Mouse (Mus musculus): ENCODE results near the gene Mpdu1. TPM values are rescaled to one million over a fixed set of nuclear protein-coding genes. Genes with fewer than 3 reads are reported as not detected.

Gene Mpdu1
- polyA plus RNA-seq, 1 experiment, result 39.1 TPM

DNA sequence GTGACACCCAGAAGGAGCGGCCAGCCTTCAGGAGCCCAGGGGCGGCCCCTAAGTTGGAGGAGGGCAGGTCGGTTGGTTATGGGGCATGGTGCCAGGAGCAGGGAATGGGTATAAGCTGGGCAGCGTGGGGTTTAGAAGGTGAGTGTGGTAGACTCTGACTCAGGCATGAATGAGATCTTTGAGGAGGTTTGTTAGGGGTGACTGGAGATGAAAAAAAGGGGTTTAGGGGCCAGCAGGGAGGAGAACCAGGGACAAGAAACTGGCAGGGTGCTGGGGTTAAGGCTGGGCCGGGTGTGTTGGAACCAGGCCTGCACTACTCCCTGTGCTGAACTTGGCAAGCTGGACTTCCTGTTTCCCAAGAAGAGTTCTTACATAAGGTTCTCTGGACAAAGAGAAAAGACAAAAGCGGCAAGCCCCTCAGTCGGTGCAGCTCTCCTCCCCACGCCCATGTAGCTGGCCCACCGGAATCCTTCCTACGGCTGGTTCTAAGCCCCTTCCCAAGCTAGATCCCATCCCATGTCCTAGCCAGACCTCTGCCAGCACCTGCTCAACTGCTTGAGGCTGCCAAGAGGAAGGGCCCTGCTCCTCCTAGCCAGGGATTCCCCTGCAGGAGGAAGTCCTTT, 23.2 kb upstream of the Mpdu1 start, which contains the start of gene Tnfsf13:
Tnfsf13 (minus strand) TSS at position 259 of the 623 bp plus-strand sequence.
- TF ChIP-seq E2F4 (IDR thresholded peaks at IDR 0.05; ENCODE audit: insufficient read depth) (no peak), MAX (IDR thresholded peaks at IDR 0.05; ENCODE audit: low read depth) (no peak), MYOG (IDR thresholded peaks at IDR 0.05; ENCODE audit: control insufficient read depth in 1 of 3, insufficient read depth in 1 of 3, insufficient read length in 2 of 3, low read depth in 2 of 3) (no peak), SRF (IDR thresholded peaks at IDR 0.05; ENCODE audit: control insufficient read depth, insufficient read length, low read depth) (no peak), POLR2A (IDR thresholded peaks at IDR 0.05; ENCODE audit: insufficient read length, low read depth) (no peak), POLR2AphosphoS2 (IDR thresholded peaks at IDR 0.05; ENCODE audit: insufficient read length, low read depth) (no peak)
- Histone ChIP-seq H3ac (ENCODE audit: control insufficient read depth, insufficient read length) (no peak within 1 kb of the TSS), H3K36me3 (ENCODE audit: control insufficient read depth, insufficient read depth) (no peaks in the 10 kb centered on the region), H3K4me3 (no peak within 1 kb of the TSS), H3K79me2 (ENCODE audit: control insufficient read depth, insufficient read depth) (peaks cover 11% of the 10 kb centered on the region), H3K27me3 (ENCODE audit: control insufficient read depth, insufficient read depth, insufficient read length) (no peaks in the 10 kb centered on the region), H3K4me2 (ENCODE audit: low read depth) (no peak within 1 kb of the TSS)

DNA sequence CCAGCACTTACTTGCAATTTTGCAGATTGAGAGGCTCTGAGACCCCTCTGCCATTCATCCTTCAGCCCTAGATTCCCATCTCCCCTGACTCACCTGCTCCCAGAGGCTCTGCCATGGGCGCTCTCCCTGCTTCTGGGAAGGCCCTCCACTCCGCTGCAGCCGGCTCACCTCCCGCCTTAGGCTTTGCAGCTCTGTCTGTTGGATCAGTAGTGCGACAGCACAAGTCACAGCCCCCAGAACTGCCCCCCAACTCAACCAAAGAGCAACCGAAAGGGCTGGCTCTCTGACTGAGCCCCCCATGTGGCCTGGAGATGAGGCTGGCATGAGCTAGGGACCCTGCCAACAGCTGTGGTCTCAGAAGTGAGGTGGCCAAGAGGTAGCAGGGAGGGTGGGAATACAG, 22.5 kb upstream of the Mpdu1 start:
- Histone ChIP-seq H3K27me3 (ENCODE audit: control insufficient read depth, insufficient read depth, insufficient read length) (no peaks in the 10 kb centered on the region), H3K4me3 (no peak overlapping the region), H3K79me2 (ENCODE audit: control insufficient read depth, insufficient read depth) (peaks cover 14% of the 10 kb centered on the region), H3K4me2 (ENCODE audit: low read depth) (no peak overlapping the region), H3K36me3 (ENCODE audit: control insufficient read depth, insufficient read depth) (no peaks in the 10 kb centered on the region), H3ac (ENCODE audit: control insufficient read depth, insufficient read length) (no peak overlapping the region)
- TF ChIP-seq TCF12 (IDR thresholded peaks at IDR 0.05; ENCODE audit: insufficient read depth, poor library complexity, severe bottlenecking), result no peak
- TF ChIP-seq POLR2A (IDR thresholded peaks at IDR 0.05; ENCODE audit: insufficient read length, low read depth), result no peak
- TF ChIP-seq USF1 (IDR thresholded peaks at IDR 0.05; ENCODE audit: low read depth), result no peak
- no peak for TF ChIP-seq E2F4 (IDR thresholded peaks at IDR 0.05; ENCODE audit: insufficient read depth)
- no peak for TF ChIP-seq MYOG (IDR thresholded peaks at IDR 0.05; ENCODE audit: control insufficient read depth in 1 of 3, insufficient read depth in 1 of 3, insufficient read length in 2 of 3, low read depth in 2 of 3)
- no peak for TF ChIP-seq MYOD1 (IDR thresholded peaks at IDR 0.05; ENCODE audit: control insufficient read depth in 1 of 3, insufficient read length in 2 of 3, low read depth in 2 of 3)
- TF ChIP-seq TCF3 (IDR thresholded peaks at IDR 0.05; ENCODE audit: insufficient read length, low read depth), result no peak
- TF ChIP-seq MAX (IDR thresholded peaks at IDR 0.05; ENCODE audit: low read depth), result no peak

DNA sequence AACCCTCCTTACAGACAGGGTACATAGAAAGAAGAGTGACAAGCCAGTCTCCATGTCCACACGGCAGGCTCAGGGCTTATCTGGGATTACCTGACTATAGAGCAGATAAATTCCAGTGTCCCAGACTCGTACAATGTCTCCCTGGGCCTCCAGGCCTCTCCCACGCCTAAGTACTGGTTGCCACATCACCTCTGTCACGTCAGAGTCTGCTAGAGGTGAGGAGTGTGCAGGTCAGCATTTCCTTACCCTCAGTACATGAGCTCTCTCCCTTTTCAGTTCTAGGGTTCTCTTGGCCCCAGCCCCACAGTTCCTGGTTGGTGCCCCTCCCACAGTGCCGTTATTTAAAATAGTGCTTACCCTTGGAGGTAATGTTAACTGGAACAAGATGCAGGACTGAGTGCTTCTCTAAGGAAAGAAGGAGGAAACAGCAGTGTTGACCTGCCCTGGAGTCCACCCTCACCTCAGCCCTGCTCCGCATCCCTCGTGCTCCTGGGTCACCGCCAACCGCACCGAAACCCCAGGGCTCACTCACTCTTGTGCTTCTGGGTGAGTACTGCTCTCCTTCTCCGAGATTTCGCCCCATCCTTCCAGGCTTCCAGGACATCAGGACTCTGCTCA, 21.8 kb upstream of the Mpdu1 start:
- no peaks in the 10 kb centered on the region for H3K36me3 ChIP-seq (ENCODE audit: control insufficient read depth, insufficient read depth)
- H3ac ChIP-seq (ENCODE audit: control insufficient read depth, insufficient read length), result no peak overlapping the region
- H3K4me3 ChIP-seq, result no peak overlapping the region
- H3K27me3 ChIP-seq (ENCODE audit: control insufficient read depth, insufficient read depth, insufficient read length), result no peaks in the 10 kb centered on the region
- H3K79me2 ChIP-seq (ENCODE audit: control insufficient read depth, insufficient read depth), result peaks cover 19% of the 10 kb centered on the region
- H3K4me2 ChIP-seq (ENCODE audit: low read depth), result no peak overlapping the region
- TF ChIP-seq MAX (IDR thresholded peaks at IDR 0.05; ENCODE audit: low read depth) (no peak), SRF (IDR thresholded peaks at IDR 0.05; ENCODE audit: control insufficient read depth, insufficient read length, low read depth) (no peak), MYOG (IDR thresholded peaks at IDR 0.05; ENCODE audit: control insufficient read depth in 1 of 3, insufficient read depth in 1 of 3, insufficient read length in 2 of 3, low read depth in 2 of 3) (no peak), REST (IDR thresholded peaks at IDR 0.05; ENCODE audit: insufficient read depth, insufficient read length) (no peak), TCF12 (IDR thresholded peaks at IDR 0.05; ENCODE audit: insufficient read depth, poor library complexity, severe bottlenecking) (no peak), USF1 (IDR thresholded peaks at IDR 0.05; ENCODE audit: low read depth) (no peak), POLR2AphosphoS2 (IDR thresholded peaks at IDR 0.05; ENCODE audit: insufficient read length, low read depth) (no peak), MYOD1 (IDR thresholded peaks at IDR 0.05; ENCODE audit: control insufficient read depth in 1 of 3, insufficient read length in 2 of 3, low read depth in 2 of 3) (no peak), CEBPB (IDR thresholded peaks at IDR 0.05; ENCODE audit: insufficient read depth, poor library complexity, severe bottlenecking) (no peak), POLR2A (IDR thresholded peaks at IDR 0.05; ENCODE audit: insufficient read length, low read depth) (no peak), TCF3 (IDR thresholded peaks at IDR 0.05; ENCODE audit: insufficient read length, low read depth) (no peak), E2F4 (IDR thresholded peaks at IDR 0.05; ENCODE audit: insufficient read depth) (no peak)

DNA sequence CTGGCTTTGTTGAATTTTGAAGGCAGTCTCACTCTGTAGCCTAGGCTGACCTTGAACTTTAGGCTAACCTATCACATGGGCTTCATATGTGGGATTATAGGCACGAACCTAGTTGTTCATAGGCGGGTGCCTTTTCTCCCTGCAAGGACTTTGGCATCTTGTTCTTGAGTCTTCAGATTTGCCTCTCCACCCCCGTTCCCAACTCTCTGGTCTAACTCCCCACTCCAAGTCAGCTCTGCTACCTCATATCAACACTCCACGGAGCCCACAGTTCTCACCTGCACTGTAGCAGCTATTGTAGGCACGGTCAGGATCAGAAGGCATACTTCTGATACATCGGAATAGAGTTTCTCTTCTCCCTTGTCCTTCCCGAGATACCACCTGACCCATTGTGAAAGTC, 21.1 kb upstream of the Mpdu1 start:
- H3K79me2 ChIP-seq (ENCODE audit: control insufficient read depth, insufficient read depth), result peaks cover 26% of the 10 kb centered on the region
- no peak overlapping the region for H3K4me2 ChIP-seq (ENCODE audit: low read depth)
- peaks cover 4% of the 10 kb centered on the region for H3K36me3 ChIP-seq (ENCODE audit: control insufficient read depth, insufficient read depth)
- H3ac ChIP-seq (ENCODE audit: control insufficient read depth, insufficient read length), result no peak overlapping the region
- no peak overlapping the region for H3K4me3 ChIP-seq
- TF ChIP-seq TCF3 (IDR thresholded peaks at IDR 0.05; ENCODE audit: insufficient read length, low read depth), result no peak
- TF ChIP-seq E2F4 (IDR thresholded peaks at IDR 0.05; ENCODE audit: insufficient read depth), result no peak
- TF ChIP-seq TCF12 (IDR thresholded peaks at IDR 0.05; ENCODE audit: insufficient read depth, poor library complexity, severe bottlenecking), result no peak
- TF ChIP-seq CEBPB (IDR thresholded peaks at IDR 0.05; ENCODE audit: insufficient read depth, poor library complexity, severe bottlenecking), result no peak
- TF ChIP-seq MYOG (IDR thresholded peaks at IDR 0.05; ENCODE audit: control insufficient read depth in 1 of 3, insufficient read depth in 1 of 3, insufficient read length in 2 of 3, low read depth in 2 of 3), result no peak
- TF ChIP-seq SRF (IDR thresholded peaks at IDR 0.05; ENCODE audit: control insufficient read depth, insufficient read length, low read depth), result no peak
- TF ChIP-seq MAX (IDR thresholded peaks at IDR 0.05; ENCODE audit: low read depth), result no peak
- no peak for TF ChIP-seq POLR2A (IDR thresholded peaks at IDR 0.05; ENCODE audit: insufficient read length, low read depth)
- TF ChIP-seq POLR2AphosphoS2 (IDR thresholded peaks at IDR 0.05; ENCODE audit: insufficient read length, low read depth), result no peak
- no peak for TF ChIP-seq MYOD1 (IDR thresholded peaks at IDR 0.05; ENCODE audit: control insufficient read depth in 1 of 3, insufficient read length in 2 of 3, low read depth in 2 of 3)
- no peak for TF ChIP-seq REST (IDR thresholded peaks at IDR 0.05; ENCODE audit: insufficient read depth, insufficient read length)
- no peak for TF ChIP-seq USF1 (IDR thresholded peaks at IDR 0.05; ENCODE audit: low read depth)
- H3K27me3 ChIP-seq (ENCODE audit: control insufficient read depth, insufficient read depth, insufficient read length), result no peaks in the 10 kb centered on the region

Measured in myocyte (in vitro differentiated cells).